Mouse (Mus musculus) ES-Bruce4 (cell line): ENCODE measurements around the gene Nupr1. TPM values are rescaled to one million over a fixed set of nuclear protein-coding genes. Genes with fewer than 3 reads are reported as not detected.

Source experiments
- H3K27ac ChIP-seq: 2 replicates; pipeline ENCODE4 v1.5.1; 2012; ENCODE audit warnings: low read length, inconsistent platforms; ENCODE audit not compliant: insufficient read depth
- H3K27me3 ChIP-seq: 2 replicates; pipeline ENCODE4 v1.6.1; 2012; ENCODE audit warnings: mild to moderate bottlenecking, low read length, inconsistent platforms; ENCODE audit not compliant: control insufficient read depth, poor library complexity, insufficient read depth, severe bottlenecking
- H3K36me3 ChIP-seq: 2 replicates; pipeline ENCODE4 v1.6.1; 2012; ENCODE audit warnings: inconsistent platforms, mild to moderate bottlenecking, low read length, moderate library complexity; ENCODE audit not compliant: control insufficient read depth, poor library complexity, insufficient read depth, severe bottlenecking
- H3K4me1 ChIP-seq: one replicate; pipeline ENCODE4 v1.8.1; 2011; ENCODE audit warnings: low read length; ENCODE audit not compliant: control insufficient read depth, insufficient read depth
- H3K4me3 ChIP-seq: 2 replicates; pipeline ENCODE4 v1.5.1; 2011; ENCODE audit warnings: low read depth, mild to moderate bottlenecking, low read length
- H3K9ac ChIP-seq: 2 replicates; pipeline ENCODE4 v1.6.1; 2012; ENCODE audit warnings: low read depth, mild to moderate bottlenecking, inconsistent platforms; ENCODE audit not compliant: poor library complexity, severe bottlenecking
- H3K9me3 ChIP-seq: replicated peaks from 2 replicates; pipeline ENCODE4 v1.6.1; 2012; ENCODE audit warnings: mild to moderate bottlenecking, low read length, inconsistent platforms; ENCODE audit not compliant: control insufficient read depth, poor library complexity, insufficient read depth, severe bottlenecking
- CTCF ChIP-seq: IDR thresholded peaks from one replicate; pipeline ENCODE4 v1.8.1; 2011; ENCODE audit warnings: low read depth, low read length
- EP300 ChIP-seq: IDR thresholded peaks from 2 replicates; pipeline ENCODE4 v1.6.1; 2011; ENCODE audit warnings: low read depth, low read length; ENCODE audit not compliant: insufficient read depth
- POLR2A ChIP-seq: IDR thresholded peaks from one replicate; pipeline ENCODE4 v1.8.1; 2011; ENCODE audit warnings: low read length; ENCODE audit not compliant: insufficient read depth
- polyA plus RNA-seq: library from polyadenylated mRNA; stranded (reverse); fragments of >200 nt; gene quantifications from 2 replicates; pipeline ENCODE4 v1.2.4, GENCODE M21; 2011; ENCODE audit warnings: low read depth; ENCODE audit not compliant: missing spikeins, insufficient read depth, insufficient read length

The Nupr1 gene
- polyA plus RNA-seq, 1 experiment = 13.6 TPM

DNA sequence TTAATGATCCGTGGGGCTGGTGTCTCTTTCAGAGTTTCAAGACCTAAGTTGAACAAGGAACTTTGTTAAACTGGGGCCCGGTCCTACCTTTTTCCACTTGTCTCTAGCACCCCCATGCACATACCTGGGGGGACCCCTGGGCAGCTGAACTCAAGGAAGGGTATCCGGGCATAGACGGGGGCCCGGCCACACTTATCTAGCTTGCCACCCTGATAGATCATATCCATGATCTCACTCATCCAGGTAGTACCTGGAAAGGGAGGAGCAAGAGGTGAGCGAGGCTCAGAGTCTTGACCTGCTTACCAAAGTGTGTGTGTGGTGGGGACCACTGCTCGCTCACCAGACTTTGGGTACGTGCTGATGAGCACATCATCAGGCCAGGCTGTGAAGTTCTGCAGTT lies 44.4 kb upstream of the Nupr1 start:
- Histone ChIP-seq H3K36me3 (peaks cover 9% of the 10 kb centered on the region; the same call in 1 of the 2 replicates), H3K4me3 (no peak overlapping the region), H3K9ac (no peak overlapping the region), H3K27ac (no peak overlapping the region), H3K4me1 (no peaks in the 10 kb centered on the region), H3K27me3 (no peaks in the 10 kb centered on the region), H3K9me3 (no peaks in the 10 kb centered on the region)
- TF ChIP-seq CTCF = no peak
- no peak for TF ChIP-seq POLR2A
- TF ChIP-seq EP300 = no peak

DNA sequence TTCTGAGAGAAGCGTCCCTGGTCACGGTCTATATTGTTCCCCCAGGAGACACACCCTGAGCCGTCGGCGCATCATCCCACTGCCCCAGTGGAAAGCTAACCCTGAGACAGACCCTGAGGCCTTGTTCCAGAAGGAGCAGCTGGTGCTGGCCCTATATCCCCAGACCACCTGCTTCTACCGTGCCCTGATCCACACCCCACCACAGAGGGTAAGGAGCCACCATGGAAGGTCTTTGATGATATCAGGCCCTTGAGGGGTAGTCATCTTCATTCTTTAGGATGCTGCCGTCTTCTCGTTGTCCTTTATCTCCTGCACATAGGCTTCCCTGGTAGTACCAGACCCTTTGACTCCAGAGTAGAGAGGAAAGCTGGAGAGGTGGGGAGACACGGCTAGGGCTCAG lies 41.5 kb upstream of the Nupr1 start:
- no peaks in the 10 kb centered on the region for H3K4me1 ChIP-seq
- no peak overlapping the region for H3K4me3 ChIP-seq
- TF ChIP-seq CTCF = no peak
- no peaks in the 10 kb centered on the region for H3K27me3 ChIP-seq
- H3K9ac ChIP-seq = no peak overlapping the region
- H3K27ac ChIP-seq = no peak overlapping the region
- H3K9me3 ChIP-seq = no peaks in the 10 kb centered on the region
- peaks cover 9% of the 10 kb centered on the region; the same call in 1 of the 2 replicates for H3K36me3 ChIP-seq

GRCm38 (mm10) chr7:126670152-126670551 lies 39.5 kb upstream of the Nupr1 start:
- H3K4me1 ChIP-seq = no peaks in the 10 kb centered on the region
- H3K36me3 ChIP-seq = peaks cover 15% of the 10 kb centered on the region
- TF ChIP-seq EP300 (no peak), CTCF (no peak), POLR2A (no peak)
- no peak overlapping the region for H3K27ac ChIP-seq
- no peaks in the 10 kb centered on the region for H3K9me3 ChIP-seq
- no peak overlapping the region for H3K9ac ChIP-seq
- H3K4me3 ChIP-seq = no peak overlapping the region
- no peaks in the 10 kb centered on the region for H3K27me3 ChIP-seq

- H3K4me1 ChIP-seq = no peaks in the 10 kb centered on the region
- H3K27ac ChIP-seq = no peak overlapping the region
- no peaks in the 10 kb centered on the region for H3K27me3 ChIP-seq
- TF ChIP-seq POLR2A (no peak), CTCF (no peak), EP300 (no peak)
- H3K9ac ChIP-seq = no peak overlapping the region
- H3K4me3 ChIP-seq = no peak overlapping the region
- H3K9me3 ChIP-seq = no peaks in the 10 kb centered on the region
- H3K36me3 ChIP-seq = peaks cover 12% of the 10 kb centered on the region
These were observed 37.8 kb upstream of the Nupr1 start for GRCm38 (mm10) chr7:126668452-126668851.

DNA sequence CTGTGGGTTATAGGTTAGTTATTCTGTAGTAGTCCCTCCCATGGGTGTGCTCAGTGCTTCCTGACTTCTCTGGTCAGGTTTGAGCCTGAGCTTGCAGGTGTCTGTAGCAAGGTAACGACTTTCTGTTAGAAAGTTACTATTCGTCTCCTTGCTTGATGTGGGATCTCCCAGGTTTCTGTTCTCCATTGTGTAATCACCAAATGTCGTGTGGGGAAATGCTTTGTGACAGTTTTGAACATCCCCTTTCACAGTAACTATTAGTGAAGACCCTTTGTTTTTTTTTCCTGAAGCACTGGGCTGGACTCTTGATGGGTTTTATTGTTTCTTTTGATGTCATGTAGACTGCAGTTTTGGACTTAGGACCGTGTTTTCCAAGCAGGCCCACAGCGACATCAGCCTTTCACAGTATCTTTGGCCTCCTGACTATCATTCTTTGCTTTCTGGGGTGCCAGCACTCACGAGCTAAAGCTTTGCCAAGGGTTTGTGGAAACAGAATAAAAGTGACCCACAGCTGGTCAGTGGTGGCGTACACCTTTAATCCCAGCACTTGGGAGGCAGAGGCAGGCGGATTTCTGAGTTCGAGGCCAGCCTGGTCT lies 36.9 kb upstream of the Nupr1 start:
- Histone ChIP-seq H3K9me3 (no peaks in the 10 kb centered on the region), H3K9ac (no peak overlapping the region), H3K27ac (no peak overlapping the region), H3K36me3 (peaks cover 16% of the 10 kb centered on the region), H3K4me3 (no peak overlapping the region), H3K27me3 (no peaks in the 10 kb centered on the region), H3K4me1 (no peaks in the 10 kb centered on the region)
- TF ChIP-seq CTCF = no peak
- no peak for TF ChIP-seq POLR2A
- TF ChIP-seq EP300 = no peak

DNA sequence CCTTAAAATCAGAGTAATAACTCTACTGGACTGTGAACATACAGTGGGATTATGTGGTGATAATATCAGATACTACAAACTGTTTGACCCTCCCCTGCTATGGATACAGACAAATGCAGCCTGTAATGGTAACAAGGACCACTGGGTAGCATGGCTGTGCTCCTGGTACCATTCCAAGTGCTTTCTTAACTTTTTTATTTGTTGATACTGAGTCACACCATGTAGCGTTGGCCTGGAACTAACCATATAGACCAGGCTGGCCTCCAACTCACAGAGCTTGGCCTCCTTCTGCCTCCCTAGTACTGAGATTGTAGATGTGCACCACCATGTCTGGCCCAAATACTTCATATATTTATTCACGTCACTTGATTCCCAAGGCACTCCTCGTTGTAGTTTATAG lies 34.6 kb upstream of the Nupr1 start:
- Histone ChIP-seq H3K4me1 (no peaks in the 10 kb centered on the region), H3K9ac (no peak overlapping the region), H3K36me3 (peaks cover 10% of the 10 kb centered on the region), H3K9me3 (no peaks in the 10 kb centered on the region), H3K4me3 (no peak overlapping the region), H3K27me3 (no peaks in the 10 kb centered on the region), H3K27ac (no peak overlapping the region)
- TF ChIP-seq EP300 (no peak), CTCF (no peak), POLR2A (no peak)

DNA sequence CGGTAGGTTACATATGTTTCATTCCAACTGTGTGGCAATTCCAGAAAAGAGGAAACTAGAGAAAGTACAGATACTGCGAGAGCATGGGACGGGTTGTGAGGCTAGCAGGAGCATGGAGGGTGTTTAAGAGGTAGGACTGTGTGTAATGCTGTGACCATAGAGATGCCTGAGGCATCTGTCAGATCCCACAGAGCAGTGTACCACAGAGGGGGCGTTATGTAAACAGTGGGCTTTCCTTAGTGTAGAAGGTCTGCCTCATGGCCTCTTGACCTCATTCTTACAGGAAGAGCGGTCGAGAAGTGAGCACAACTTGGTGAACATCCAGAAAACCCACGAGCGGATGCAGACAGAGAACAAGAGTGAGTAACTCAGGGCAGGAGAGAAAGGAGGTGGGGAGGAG lies 33.0 kb upstream of the Nupr1 start:
- Histone ChIP-seq H3K27ac (no peak overlapping the region), H3K4me1 (no peaks in the 10 kb centered on the region), H3K4me3 (no peak overlapping the region), H3K27me3 (no peaks in the 10 kb centered on the region), H3K36me3 (peaks cover 10% of the 10 kb centered on the region), H3K9ac (no peak overlapping the region), H3K9me3 (no peaks in the 10 kb centered on the region)
- no peak for TF ChIP-seq POLR2A
- no peak for TF ChIP-seq EP300
- no peak for TF ChIP-seq CTCF
